Mouse (Mus musculus): ENCODE data around the gene Nfix. TPM values are rescaled to one million over a fixed set of nuclear protein-coding genes. Genes with fewer than 3 reads are reported as not detected.

Nfix gene
- polyA plus RNA-seq, 1 experiment from 2014 or later: 67.4 TPM

DNA sequence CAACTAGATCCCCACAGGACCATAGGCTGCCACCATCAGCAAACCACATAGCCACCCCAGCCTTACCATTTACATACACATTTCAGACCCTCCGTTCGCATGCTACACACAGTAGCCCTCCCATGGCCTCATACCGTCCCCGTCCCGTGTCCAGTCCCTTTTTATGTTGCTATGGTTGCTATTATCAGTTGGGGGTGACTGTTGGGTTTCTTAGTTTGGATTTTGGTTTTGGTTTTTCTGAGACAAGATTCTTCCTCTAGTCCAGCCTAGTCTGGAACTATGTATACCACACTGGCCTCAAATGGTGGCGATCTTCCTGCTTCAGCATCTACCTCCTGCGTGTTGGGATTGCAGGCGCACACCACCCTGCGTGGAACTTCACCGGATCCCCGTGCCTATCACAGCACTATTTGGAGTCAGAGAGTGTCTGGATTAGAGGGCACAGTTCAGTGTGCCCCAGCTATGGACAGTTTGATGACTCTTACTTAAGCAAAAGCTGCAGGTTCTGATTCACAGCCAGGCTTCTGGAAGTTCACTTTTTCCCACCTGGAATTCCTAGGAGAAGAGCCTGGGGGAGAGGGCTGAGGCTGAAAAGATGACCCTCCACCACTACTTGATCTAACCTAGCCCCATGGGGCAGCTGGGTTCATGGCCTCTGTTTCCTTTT, 13.2 kb downstream of the Nfix start:
- Histone ChIP-seq H3K9me3 (ENCODE audit: control insufficient read depth, low read length) (no peaks in the 10 kb centered on the region), H3K36me3 (ENCODE audit: control insufficient read depth, insufficient read depth, low read length) (0 out of 2 replicates have a peak, but pooled peaks cover 3% of the 10 kb centered on the region), H3K4me2 (ENCODE audit: low read depth, low read length) (peak overlapping the region; percentile 44), H3K4me1 (ENCODE audit: control insufficient read depth, insufficient read depth, low read length) (peaks cover 88% of the 10 kb centered on the region), H3K27ac (replicated peaks; ENCODE audit: low read depth, low read length) (no peak overlapping the region), H3K4me3 (ENCODE audit: low read depth, low read length) (no peak overlapping the region), H3K9ac (ENCODE audit: low read depth, low read length) (0 out of 2 replicates have a peak overlapping the region, but pooled peaks have one; percentile 17), H3K27me3 (replicated peaks; ENCODE audit: control insufficient read depth, insufficient read depth, low read length) (peaks cover 56% of the 10 kb centered on the region)
- ATAC-seq (ENCODE audit: low read depth) (no peak), DNase-seq (ENCODE audit: low spot score) (no peak)
- 25% methylated on average over 11 of the region's 11 CpGs for WGBS

DNA sequence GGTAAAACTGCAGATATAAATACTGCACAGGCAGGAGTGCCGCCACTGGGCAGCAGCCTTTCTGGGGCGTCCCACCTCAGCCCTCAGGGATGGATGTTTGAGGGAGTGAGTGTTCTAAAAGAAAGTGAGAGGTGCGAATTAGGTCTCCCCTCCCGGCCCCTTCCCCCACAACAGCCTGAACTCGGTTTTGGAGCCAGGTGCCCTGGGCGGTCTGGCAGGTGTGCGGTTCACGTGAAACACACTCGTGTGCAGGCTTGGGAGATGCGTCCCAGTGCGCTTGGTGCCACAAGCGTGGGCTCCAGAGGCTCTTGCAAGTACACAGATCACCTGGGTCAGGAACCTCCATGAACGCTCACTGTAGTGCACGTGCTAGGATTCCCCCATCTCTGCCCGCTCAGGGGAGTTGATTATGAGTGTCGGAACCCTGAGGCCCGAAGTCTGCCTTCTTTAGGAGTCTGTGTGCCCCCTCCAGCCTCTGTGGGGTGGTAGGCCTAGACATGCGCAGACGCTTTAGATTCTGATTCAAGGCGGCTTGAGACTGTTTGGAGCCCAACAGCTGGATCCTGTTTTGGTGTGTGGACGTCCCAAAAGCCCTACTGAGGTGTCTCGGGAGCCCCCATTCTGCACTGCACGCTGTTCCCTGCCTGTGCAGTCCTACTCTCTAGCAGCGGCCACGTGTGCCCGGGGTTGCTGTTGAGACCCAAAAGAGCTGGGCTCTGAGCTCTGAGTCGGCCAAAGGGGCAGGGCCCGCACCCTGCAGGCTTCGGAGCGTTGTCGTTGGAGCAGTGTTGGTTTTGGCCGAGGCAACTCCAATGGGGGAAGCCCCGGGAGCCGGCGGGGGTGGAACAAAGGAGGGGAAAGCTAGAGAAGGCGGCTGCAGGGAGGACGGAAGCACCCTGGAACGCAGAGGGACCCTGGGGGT, 14.1 kb downstream of the Nfix start:
- DNase-seq (ENCODE audit: low spot score) (peak; percentile 51), ATAC-seq (ENCODE audit: low read depth) (0 out of 2 replicates have a peak, but pooled peaks have one; percentile 24)
- no peaks in the 10 kb centered on the region for H3K36me3 ChIP-seq (ENCODE audit: control insufficient read depth, insufficient read depth, low read length)
- H3K9ac ChIP-seq (ENCODE audit: low read depth, low read length): peak overlapping the region; percentile 17; the same call in 1 of the 2 replicates
- WGBS: 18% methylated on average over 36 of the region's 38 CpGs
- peaks cover 62% of the 10 kb centered on the region for H3K27me3 ChIP-seq (replicated peaks; ENCODE audit: control insufficient read depth, insufficient read depth, low read length)
- H3K27ac ChIP-seq (replicated peaks; ENCODE audit: low read depth, low read length): no peak overlapping the region; the same call in 1 of the 2 replicates
- H3K4me3 ChIP-seq (ENCODE audit: low read depth, low read length): peak overlapping the region; percentile 14; the same call in 1 of the 2 replicates
- peaks cover 96% of the 10 kb centered on the region for H3K4me1 ChIP-seq (ENCODE audit: control insufficient read depth, insufficient read depth, low read length)
- H3K4me2 ChIP-seq (ENCODE audit: low read depth, low read length): peak overlapping the region; percentile 44
- H3K9me3 ChIP-seq (ENCODE audit: control insufficient read depth, low read length): no peaks in the 10 kb centered on the region

DNA sequence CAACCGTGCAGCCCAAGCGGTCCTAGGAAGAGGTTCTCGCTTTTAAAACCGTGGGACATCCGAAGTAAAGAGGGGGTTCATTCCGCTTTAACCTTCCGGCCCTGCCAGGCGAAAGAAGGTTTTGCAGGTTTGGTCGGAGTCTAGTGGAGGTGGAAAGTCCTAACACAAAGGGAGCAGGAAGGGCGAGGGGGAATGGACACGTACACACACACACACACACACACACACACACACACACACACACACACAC, 14.7 kb downstream of the Nfix start:
- DNase-seq (ENCODE audit: low spot score): no peak
- WGBS: 38% methylated on average over 11 of the region's 11 CpGs

DNA sequence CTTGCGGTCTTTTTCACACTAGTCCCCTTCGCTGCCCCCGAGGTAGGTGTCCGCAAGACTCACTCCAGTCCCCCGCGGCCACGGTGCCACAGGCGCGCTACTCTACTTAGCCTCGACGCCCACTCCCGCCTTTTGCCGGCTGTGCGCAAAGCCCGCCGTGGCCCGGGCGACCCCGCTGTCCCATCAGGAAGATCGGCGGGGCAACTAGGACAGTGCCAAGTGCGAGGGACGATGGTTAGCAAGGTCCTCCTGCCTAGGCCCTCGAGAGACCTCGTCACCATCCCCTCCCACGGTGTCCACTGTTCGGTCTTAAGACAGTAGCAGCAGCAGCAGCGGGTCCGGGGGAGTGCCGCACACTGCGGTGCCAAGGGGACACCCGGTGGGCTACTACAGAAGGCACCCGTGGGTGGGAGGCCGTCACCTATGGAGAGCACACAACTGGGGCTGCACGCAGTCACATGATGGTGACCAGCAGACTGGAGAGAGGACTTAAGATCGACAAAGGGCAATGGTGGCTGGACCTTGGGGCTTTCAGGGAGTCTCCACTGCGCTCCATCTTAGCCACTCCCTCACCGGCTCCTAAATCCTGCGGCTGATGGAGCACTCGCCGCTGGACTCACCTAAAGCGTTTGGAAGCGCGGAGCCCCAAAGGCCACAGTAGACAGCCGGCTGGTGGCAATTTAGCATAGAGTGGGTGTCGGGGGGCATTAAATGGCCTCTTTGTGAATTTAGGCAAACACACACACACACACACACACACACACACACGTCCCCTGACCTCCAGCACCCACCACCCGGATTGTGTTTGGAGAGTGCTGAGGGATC, 15.3 kb downstream of the Nfix start:
- peak overlapping the region; percentile 44 for H3K4me2 ChIP-seq (ENCODE audit: low read depth, low read length)
- peaks cover 95% of the 10 kb centered on the region for H3K4me1 ChIP-seq (ENCODE audit: control insufficient read depth, insufficient read depth, low read length)
- no peak for ATAC-seq (ENCODE audit: low read depth)
- peaks cover 64% of the 10 kb centered on the region for H3K27me3 ChIP-seq (replicated peaks; ENCODE audit: control insufficient read depth, insufficient read depth, low read length)
- no peak overlapping the region for H3K27ac ChIP-seq (replicated peaks; ENCODE audit: low read depth, low read length)
- peak overlapping the region; percentile 26 for H3K4me3 ChIP-seq (ENCODE audit: low read depth, low read length)
- WGBS: 11% methylated on average over 45 of the region's 48 CpGs
- DNase-seq (ENCODE audit: low spot score): no peak
- no peaks in the 10 kb centered on the region for H3K36me3 ChIP-seq (ENCODE audit: control insufficient read depth, insufficient read depth, low read length)
- no peaks in the 10 kb centered on the region for H3K9me3 ChIP-seq (ENCODE audit: control insufficient read depth, low read length)
- peak overlapping the region; percentile 40; the same call in 1 of the 2 replicates for H3K9ac ChIP-seq (ENCODE audit: low read depth, low read length)

More for the DNA sequence above, 14.7 kb downstream of the Nfix start:
- peaks cover 64% of the 10 kb centered on the region for H3K27me3 ChIP-seq (replicated peaks; ENCODE audit: control insufficient read depth, insufficient read depth, low read length)
- no peak overlapping the region for H3K9ac ChIP-seq (ENCODE audit: low read depth, low read length)
- H3K4me1 ChIP-seq (ENCODE audit: control insufficient read depth, insufficient read depth, low read length): peaks cover 95% of the 10 kb centered on the region
- H3K27ac ChIP-seq (replicated peaks; ENCODE audit: low read depth, low read length): no peak overlapping the region
- H3K36me3 ChIP-seq (ENCODE audit: control insufficient read depth, insufficient read depth, low read length): no peaks in the 10 kb centered on the region
- peak overlapping the region; percentile 44; the same call in 1 of the 2 replicates for H3K4me2 ChIP-seq (ENCODE audit: low read depth, low read length)
- H3K9me3 ChIP-seq (ENCODE audit: control insufficient read depth, low read length): no peaks in the 10 kb centered on the region
- no peak for ATAC-seq (ENCODE audit: low read depth)
- peak overlapping the region; percentile 26; the same call in 1 of the 2 replicates for H3K4me3 ChIP-seq (ENCODE audit: low read depth, low read length)

DNA sequence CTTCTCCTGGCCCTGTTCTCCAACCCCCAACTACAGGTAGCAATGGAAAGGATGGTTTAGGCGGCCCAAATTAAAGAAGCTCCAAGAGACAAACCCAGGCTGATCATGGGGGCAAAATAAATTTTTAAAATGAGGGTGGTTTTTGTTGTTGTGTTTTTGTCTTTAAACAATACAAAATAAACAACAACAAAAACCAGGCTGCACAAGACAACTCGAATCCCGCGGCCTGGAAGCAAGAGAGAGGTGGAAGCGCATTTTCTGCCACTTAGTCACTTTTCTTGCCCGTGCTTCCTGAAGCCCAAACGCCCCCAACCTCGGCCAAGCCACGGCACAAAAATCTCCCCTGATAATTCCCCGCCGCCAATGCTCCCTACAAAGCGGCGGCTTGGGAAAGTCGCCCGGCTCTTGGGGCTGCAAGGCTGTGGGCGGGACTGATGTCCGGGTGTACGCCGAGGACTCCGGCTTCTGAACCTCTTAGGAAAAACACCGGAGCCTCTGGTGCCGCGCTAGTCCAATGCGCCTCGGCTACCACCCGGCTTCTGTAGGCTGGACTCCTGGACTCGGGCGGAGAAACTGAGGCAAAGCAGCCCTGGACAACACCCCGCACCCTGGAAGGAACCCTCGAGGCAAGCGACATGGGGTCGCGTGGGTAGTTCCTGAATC, 16.1 kb downstream of the Nfix start:
- Histone ChIP-seq H3K9me3 (ENCODE audit: control insufficient read depth, low read length) (no peaks in the 10 kb centered on the region), H3K27me3 (replicated peaks; ENCODE audit: control insufficient read depth, insufficient read depth, low read length) (peaks cover 63% of the 10 kb centered on the region), H3K4me3 (ENCODE audit: low read depth, low read length) (peak overlapping the region; percentile 26), H3K9ac (ENCODE audit: low read depth, low read length) (peak overlapping the region; percentile 40), H3K27ac (replicated peaks; ENCODE audit: low read depth, low read length) (no peak overlapping the region), H3K4me1 (ENCODE audit: control insufficient read depth, insufficient read depth, low read length) (peaks cover 95% of the 10 kb centered on the region), H3K4me2 (ENCODE audit: low read depth, low read length) (peak overlapping the region; percentile 44), H3K36me3 (ENCODE audit: control insufficient read depth, insufficient read depth, low read length) (no peaks in the 10 kb centered on the region)
- DNase-seq (ENCODE audit: low spot score) (no peak), ATAC-seq (ENCODE audit: low read depth) (no peak)
- WGBS: 16% methylated on average over 27 of the region's 33 CpGs

DNA sequence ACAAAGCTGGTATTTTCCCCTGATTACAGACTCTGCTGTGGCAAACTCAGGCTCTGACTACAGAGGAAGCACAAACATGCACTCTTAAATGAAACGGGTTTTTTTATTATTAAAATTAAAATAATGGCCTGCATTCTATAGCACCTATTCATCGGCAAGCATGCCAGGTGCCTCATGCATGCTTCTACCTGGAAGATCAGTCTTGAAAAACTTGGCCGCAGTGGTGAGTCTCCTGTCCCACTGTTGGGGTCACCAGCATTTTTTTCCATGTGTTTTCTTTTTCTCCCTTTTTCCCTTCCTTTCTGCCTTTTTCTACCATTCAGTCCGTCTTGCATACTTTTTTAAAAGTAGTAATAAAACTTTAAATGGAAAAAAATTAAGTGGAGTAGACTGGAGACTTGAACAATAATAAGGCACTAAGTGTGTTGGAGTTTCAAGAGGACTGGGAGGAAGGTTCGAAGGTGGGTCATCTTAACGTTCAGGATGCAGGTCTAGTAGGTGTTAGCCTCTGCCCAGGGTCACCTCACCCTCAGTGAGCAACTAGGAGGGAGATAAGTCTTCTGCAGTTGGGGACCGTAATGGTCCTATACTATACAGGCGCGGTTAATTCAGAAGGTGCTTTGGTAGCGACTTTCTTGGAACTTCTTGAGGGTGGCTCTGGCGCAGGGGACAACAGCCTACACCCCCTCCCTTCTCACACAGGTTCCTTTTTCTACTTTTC, 16.8 kb downstream of the Nfix start:
- no peaks in the 10 kb centered on the region for H3K36me3 ChIP-seq (ENCODE audit: control insufficient read depth, insufficient read depth, low read length)
- H3K9ac ChIP-seq (ENCODE audit: low read depth, low read length): no peak overlapping the region
- DNase-seq (ENCODE audit: low spot score) (no peak), ATAC-seq (ENCODE audit: low read depth) (no peak)
- peaks cover 95% of the 10 kb centered on the region for H3K4me1 ChIP-seq (ENCODE audit: control insufficient read depth, insufficient read depth, low read length)
- peaks cover 70% of the 10 kb centered on the region for H3K27me3 ChIP-seq (replicated peaks; ENCODE audit: control insufficient read depth, insufficient read depth, low read length)
- H3K4me2 ChIP-seq (ENCODE audit: low read depth, low read length): no peak overlapping the region
- no peak overlapping the region for H3K4me3 ChIP-seq (ENCODE audit: low read depth, low read length)
- H3K27ac ChIP-seq (replicated peaks; ENCODE audit: low read depth, low read length): no peak overlapping the region
- H3K9me3 ChIP-seq (ENCODE audit: control insufficient read depth, low read length): no peaks in the 10 kb centered on the region
- 38% methylated on average over 11 of the region's 11 CpGs for WGBS

DNA sequence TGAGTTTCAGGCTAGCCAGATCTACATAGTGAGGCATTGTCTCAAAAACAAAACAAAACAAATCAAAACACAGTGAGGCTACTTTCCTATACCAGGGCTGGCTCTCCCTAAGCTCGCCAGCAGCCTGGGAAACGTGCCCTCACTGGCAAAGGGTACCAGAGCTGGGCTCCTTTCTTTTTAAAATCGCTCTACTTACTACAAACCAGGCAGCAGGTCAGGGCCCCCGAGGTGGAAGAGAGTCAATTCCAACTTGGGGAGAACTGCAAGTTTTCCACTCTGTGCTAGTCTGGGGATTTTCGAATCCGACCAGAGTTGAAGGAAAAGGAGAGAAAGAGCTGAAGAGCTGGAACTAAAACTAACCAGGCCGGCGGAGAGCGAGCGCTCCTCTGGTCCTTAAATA, 17.5 kb downstream of the Nfix start:
- H3K9ac ChIP-seq (ENCODE audit: low read depth, low read length): no peak overlapping the region
- no peaks in the 10 kb centered on the region for H3K36me3 ChIP-seq (ENCODE audit: control insufficient read depth, insufficient read depth, low read length)
- 0 out of 2 replicates have a peak overlapping the region, but pooled peaks have one; percentile 5 for H3K27ac ChIP-seq (replicated peaks; ENCODE audit: low read depth, low read length)
- 49% methylated on average over 10 of the region's 10 CpGs for WGBS
- H3K9me3 ChIP-seq (ENCODE audit: control insufficient read depth, low read length): no peaks in the 10 kb centered on the region
- no peak for DNase-seq (ENCODE audit: low spot score)
- peaks cover 90% of the 10 kb centered on the region for H3K4me1 ChIP-seq (ENCODE audit: control insufficient read depth, insufficient read depth, low read length)
- no peak overlapping the region for H3K4me3 ChIP-seq (ENCODE audit: low read depth, low read length)
- H3K4me2 ChIP-seq (ENCODE audit: low read depth, low read length): no peak overlapping the region
- ATAC-seq (ENCODE audit: low read depth): no peak
- H3K27me3 ChIP-seq (replicated peaks; ENCODE audit: control insufficient read depth, insufficient read depth, low read length): peaks cover 68% of the 10 kb centered on the region

Measured in embryonic facial prominence, embryonic 14.5 days (tissue).